Mouse (Mus musculus) retina, adult 2 months (tissue): ENCODE data around the gene Osgep.
"Not testable (repeated sequence)": the region's sequence is repeated elsewhere in the genome, so short reads cannot be mapped to it uniquely, and the experiment has no call there.

Experiments used
- DNase-seq: peaks from one replicate; pipeline ENCODE4 v3.0.0-alpha.2; 2012; ENCODE audit warnings: low read depth, low spot score

The Osgep gene

GRCm38 (mm10) chr14:50931493-50932020 is 6.9 kb upstream of the Osgep start:
- no peak for DNase-seq

DNA sequence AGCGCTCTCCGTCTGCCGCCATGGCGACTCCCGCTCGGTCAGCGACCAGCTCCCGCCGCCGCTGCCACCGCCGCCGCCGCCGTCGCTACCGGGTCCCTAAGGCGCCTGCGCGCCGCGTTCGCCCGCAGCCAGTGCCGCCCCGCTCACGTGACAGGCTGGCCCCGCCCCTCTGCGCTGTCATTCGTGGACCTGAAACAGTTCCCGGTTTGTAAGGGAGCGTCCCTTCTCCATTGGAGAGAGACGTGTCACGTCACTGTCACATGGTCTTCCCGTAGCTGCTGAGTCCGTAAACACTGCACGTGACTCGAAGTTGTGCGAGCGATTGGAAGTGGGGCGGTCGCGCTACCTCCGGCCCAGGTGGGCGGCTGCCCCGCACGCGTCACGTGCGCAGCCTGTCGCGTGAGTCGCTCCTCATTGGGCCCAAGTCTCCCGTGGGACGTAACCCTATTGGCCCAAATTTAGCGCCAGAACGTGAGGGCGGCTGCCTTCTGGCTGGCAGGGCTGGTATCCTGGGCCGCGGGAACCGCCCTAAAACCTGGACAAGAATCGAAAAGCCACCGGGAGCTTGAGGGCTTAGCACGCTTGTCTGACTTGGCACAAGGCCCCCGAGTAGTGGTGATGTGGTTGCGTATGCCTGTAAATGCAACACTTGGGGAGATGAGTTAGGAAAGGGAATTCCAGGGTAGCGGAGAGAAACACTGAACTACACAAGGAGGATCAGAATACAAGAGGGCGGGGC is 6.2 kb upstream of the Osgep start, which contains the start of the genes Pip4p1 and Pnp:
Pip4p1 (minus strand) TSS at position 103 of the 739 bp plus-strand sequence.
Pnp (plus strand) TSS at position 329 of the 739 bp plus-strand sequence.
- DNase-seq: peak; percentile 97

DNA sequence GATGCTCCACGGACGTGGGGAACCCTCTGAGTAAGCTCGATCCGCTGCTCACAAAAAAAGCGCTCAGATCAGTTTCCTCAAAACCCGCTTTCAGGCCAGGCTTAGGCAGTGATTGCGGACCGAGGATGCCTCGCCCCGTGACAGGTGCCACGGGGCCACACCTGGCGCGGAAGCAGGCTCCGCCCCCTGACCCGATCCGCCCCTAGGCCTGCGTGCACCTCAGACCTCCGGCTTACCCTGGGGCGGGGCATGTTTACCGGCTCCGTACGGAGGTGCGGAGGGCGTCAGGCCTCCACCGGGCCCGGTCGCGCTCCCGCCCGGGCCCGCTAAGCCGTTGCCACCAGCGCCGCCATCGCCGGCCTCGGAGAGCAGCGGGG is 5.7 kb upstream of the Osgep start:
- DNase-seq: no peak

DNA sequence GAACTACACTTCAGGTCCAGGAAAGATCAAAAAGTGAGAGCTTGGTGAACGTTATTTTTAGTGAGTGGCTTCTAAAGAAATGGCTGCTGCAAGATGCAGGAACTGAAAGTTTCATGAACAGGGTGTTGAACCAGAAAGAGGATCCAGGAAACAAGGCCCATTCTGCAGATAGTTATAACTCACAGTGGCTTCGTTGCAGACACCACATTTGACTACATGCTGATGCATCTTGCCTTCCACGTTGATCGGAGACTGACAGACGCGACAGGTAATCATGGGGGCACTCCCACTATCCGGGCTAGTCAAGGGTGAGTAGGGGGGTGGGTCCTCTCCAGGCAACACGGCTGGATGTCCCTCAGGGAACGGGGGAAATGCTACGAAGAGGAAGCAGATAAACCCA is 5.3 kb upstream of the Osgep start:
- no peak for DNase-seq

- no peak for DNase-seq
Observed at GRCm38 (mm10) chr14:50927366-50927765, 2.7 kb upstream of the Osgep start.

GRCm38 (mm10) chr14:50925111-50925920 is 623 bp upstream of the Osgep start:
- no peak for DNase-seq

GRCm38 (mm10) chr14:50923437-50923836 is 1.3 kb downstream of the Osgep start:
- DNase-seq: not testable (repeated sequence)

DNA sequence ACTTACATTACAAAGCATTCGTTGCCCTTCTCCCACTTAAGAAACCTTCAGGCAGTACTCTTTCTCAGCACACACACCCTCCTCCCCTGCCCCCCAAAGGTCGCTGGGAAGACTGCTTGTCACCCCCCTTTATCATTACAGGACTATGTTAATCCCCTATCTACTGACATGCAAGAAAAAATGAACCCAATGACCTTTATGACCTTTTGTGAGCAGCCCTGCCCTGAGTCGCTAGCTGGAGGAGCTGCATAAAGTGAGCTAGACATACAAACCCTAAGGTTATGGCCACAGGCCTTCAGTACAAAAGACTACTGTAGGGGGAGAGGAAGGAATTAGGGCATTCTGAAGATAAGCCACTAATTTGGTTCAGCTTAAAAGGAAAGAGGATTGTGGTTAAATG is 13.3 kb downstream of the Osgep start:
- DNase-seq: no peak

DNA sequence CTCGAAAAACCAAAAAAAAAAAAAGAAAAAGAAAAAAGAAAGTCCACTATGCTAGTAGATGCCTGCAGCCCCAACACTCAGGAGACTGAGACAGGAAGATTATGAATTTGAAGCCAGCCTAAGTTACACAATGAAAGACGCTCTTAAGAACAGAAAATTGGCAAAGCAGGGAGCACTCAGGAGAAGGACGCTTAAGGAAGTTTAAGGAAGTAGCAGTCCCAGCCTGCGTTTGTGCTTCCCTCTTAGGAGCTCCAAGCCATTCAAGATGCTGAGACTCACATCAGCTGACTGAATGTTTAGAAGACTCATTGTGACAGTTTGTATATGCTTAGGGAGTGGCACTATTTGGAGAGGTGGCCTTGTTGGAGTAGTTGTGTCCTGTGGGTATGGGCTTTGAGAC is 16.6 kb downstream of the Osgep start:
- DNase-seq: no peak

- not testable (repeated sequence) for DNase-seq
Observed at GRCm38 (mm10) chr14:50905327-50905726, 19.4 kb downstream of the Osgep start.

GRCm38 (mm10) chr14:50904828-50905129 is 19.9 kb downstream of the Osgep start:
- no peak for DNase-seq

- no peak for DNase-seq
Observed at GRCm38 (mm10) chr14:50903973-50904827, 20.5 kb downstream of the Osgep start.

DNA sequence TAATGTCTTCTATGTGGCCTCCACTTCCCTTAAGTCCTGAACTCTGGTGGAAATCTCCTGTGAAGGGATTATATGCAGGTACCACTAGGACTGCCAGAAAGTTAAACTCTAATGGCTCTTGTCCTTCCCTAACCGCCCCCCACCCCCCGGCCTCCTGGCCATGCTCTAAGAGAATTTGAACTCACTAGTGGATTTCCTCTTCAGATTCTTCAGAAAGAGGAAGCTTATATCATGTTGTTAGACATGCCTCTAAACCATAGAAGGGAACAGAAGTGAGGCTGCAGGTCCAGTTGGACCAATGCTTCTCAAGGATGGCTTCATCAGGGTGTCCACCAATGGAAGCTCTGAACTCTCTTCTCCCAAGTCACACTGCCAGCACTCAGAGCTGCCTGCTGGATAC is 26.7 kb downstream of the Osgep start:
- DNase-seq: not testable (repeated sequence)

GRCm38 (mm10) chr14:50897374-50897765 is 27.3 kb downstream of the Osgep start, which contains the start of gene Klhl33:
TSS of gene Klhl33 (minus strand) at chr14:50897507.
- no peak for DNase-seq

GRCm38 (mm10) chr14:50896747-50897373 is 27.8 kb downstream of the Osgep start:
- DNase-seq: no peak

- DNase-seq: peak; percentile 33
Observed at GRCm38 (mm10) chr14:50895985-50896746, 28.5 kb downstream of the Osgep start.

DNA sequence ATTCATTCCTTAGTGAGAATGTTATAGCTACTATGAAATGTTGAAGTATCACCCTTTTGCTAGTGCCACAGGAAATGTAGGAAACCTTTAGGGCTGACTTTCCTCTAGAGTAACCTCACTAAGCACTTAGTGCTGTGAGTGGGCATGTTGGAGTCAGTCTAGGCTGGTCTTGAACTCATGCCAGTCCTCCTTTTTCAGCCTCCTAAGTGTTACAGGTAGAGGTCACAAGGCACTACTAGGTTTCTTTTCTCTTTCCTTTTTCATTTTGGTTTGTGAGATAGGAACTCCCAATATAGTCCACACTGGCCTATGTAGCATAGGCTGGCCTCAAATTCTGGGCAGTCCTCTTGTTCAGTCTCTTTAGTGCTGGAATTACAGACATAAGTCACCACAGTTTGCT is 29.3 kb downstream of the Osgep start:
- DNase-seq: no peak

GRCm38 (mm10) chr14:50892541-50893459 is 31.9 kb downstream of the Osgep start:
- DNase-seq: no peak

- no peak for DNase-seq
Observed at GRCm38 (mm10) chr14:50892091-50892490, 32.6 kb downstream of the Osgep start.
